Mouse (Mus musculus): ENCODE measurements around the gene St6galnac4. TPM values are rescaled to one million over a fixed set of nuclear protein-coding genes. Genes with fewer than 3 reads are reported as not detected.

Gene St6galnac4
- total RNA-seq, 2 experiments from 2014 or later, result 40.1 to 41.1 TPM

GRCm38 (mm10) chr2:32637778-32638281 lies 50.9 kb downstream of the St6galnac4 start:
- intact Hi-C loops (cut with DNase I), result no loop called here
- peak in 1 of 2 experiments; percentile 40 for DNase-seq (ENCODE audit: low spot score in 2 of 2)

- intact Hi-C loops (cut with DNase I), result no loop called here
- DNase-seq (ENCODE audit: low spot score in 2 of 2), result no peak
Measured at GRCm38 (mm10) chr2:32639632-32640031, 52.7 kb downstream of the St6galnac4 start.

- DNase-seq (ENCODE audit: low spot score in 2 of 2), result no peak
- intact Hi-C loops (cut with DNase I), result no loop called here
Measured at GRCm38 (mm10) chr2:32640550-32641051, 53.7 kb downstream of the St6galnac4 start.

- intact Hi-C loops (cut with DNase I), result no loop called here
- no peak for DNase-seq (ENCODE audit: low spot score in 2 of 2)
Measured at GRCm38 (mm10) chr2:32641810-32642209, 54.9 kb downstream of the St6galnac4 start.

- no peak for DNase-seq (ENCODE audit: low spot score in 2 of 2)
- intact Hi-C loops (cut with DNase I), result no loop called here
Measured at GRCm38 (mm10) chr2:32642813-32643212, 55.9 kb downstream of the St6galnac4 start.

GRCm38 (mm10) chr2:32644083-32644482 lies 57.2 kb downstream of the St6galnac4 start:
- intact Hi-C loops (cut with DNase I), result no loop called here
- no peak for DNase-seq (ENCODE audit: low spot score in 2 of 2)

GRCm38 (mm10) chr2:32644799-32645475 lies 58.0 kb downstream of the St6galnac4 start:
- no peak for DNase-seq (ENCODE audit: low spot score in 2 of 2)
- intact Hi-C loops (cut with DNase I), result no loop called here

- intact Hi-C loops (cut with DNase I), result no loop called here
- no peak for DNase-seq (ENCODE audit: low spot score in 2 of 2)
Measured at GRCm38 (mm10) chr2:32645647-32646046, 58.8 kb downstream of the St6galnac4 start.

- intact Hi-C loops (cut with DNase I), result no loop called here
Measured at GRCm38 (mm10) chr2:32646379-32647056, 59.6 kb downstream of the St6galnac4 start, which contains the start of gene Eng. Gene Eng (plus strand): TSS chr2:32646595.

GRCm38 (mm10) chr2:32647366-32647765 lies 60.5 kb downstream of the St6galnac4 start:
- intact Hi-C loops (cut with DNase I), result no loop called here
- DNase-seq (ENCODE audit: low spot score in 2 of 2), result no peak

More at GRCm38 (mm10) chr2:32646379-32647056, 59.6 kb downstream of the St6galnac4 start, which contains the start of gene Eng:
- no peak for DNase-seq (ENCODE audit: low spot score in 2 of 2)

Other genes starting within 250 kb of the St6galnac4 start
- 10 to 100 TPM; 67.5 to 73.1 TPM for gene Ciz1, start 234.8 kb upstream of the St6galnac4 start, total RNA-seq (2021)
- 1,000 to 10,000 TPM; 1,197 to 1,302 TPM for gene Dnm1, start 233.8 kb upstream of the St6galnac4 start, total RNA-seq (2021)
- 100 to 1,000 TPM; 375 to 446 TPM for gene 1110008P14Rik, start 205.2 kb upstream of the St6galnac4 start, total RNA-seq (2021)
- gene Lcn2, start 198.8 kb upstream of the St6galnac4 start, total RNA-seq (2021), result under 1 TPM; 0.76 to 0.85 TPM
- 10 to 100 TPM; 44.4 to 50.3 TPM for gene Ptges2, start 191.2 kb upstream of the St6galnac4 start, total RNA-seq (2021)
- 1 to 10 TPM; 4.2 TPM for gene Naif1, start 136.6 kb upstream of the St6galnac4 start, total RNA-seq (2021)
- 10 to 100 TPM; 59.0 to 64.8 TPM for gene Slc25a25, start 135.7 kb upstream of the St6galnac4 start, total RNA-seq (2021)
- gene Fam102a, start 51.8 kb upstream of the St6galnac4 start, total RNA-seq (2021), result 10 to 100 TPM; 52.2 to 57.8 TPM
- gene Dpm2, start 16.2 kb upstream of the St6galnac4 start, total RNA-seq (2021), result 10 to 100 TPM; 76.1 to 81.8 TPM
- gene Pip5kl1, start 12.3 kb upstream of the St6galnac4 start, total RNA-seq (2021), result 1 to 10 TPM; 7.5 to 8.3 TPM
- gene 9430097D07Rik, start 11.4 kb upstream of the St6galnac4 start, total RNA-seq (2021), result under 1 TPM; 0.80 to 0.94 TPM
- 100 to 1,000 TPM; 112 to 117 TPM for gene St6galnac6, start 12.6 kb downstream of the St6galnac4 start, total RNA-seq (2021)
- 100 to 1,000 TPM; 157 to 159 TPM for gene Ak1, start 34.7 kb downstream of the St6galnac4 start, total RNA-seq (2021)
- 10 to 100 TPM; 21.9 to 25.0 TPM for gene Eng, start 59.5 kb downstream of the St6galnac4 start, total RNA-seq (2021)
- gene Fpgs, start 117.0 kb downstream of the St6galnac4 start, total RNA-seq (2021), result 1 to 10 TPM; 7.1 to 9.4 TPM
- 100 to 1,000 TPM; 114 to 118 TPM for gene Cdk9, start 126.0 kb downstream of the St6galnac4 start, total RNA-seq (2021)
- 10 to 100 TPM; 27.8 to 30.8 TPM for gene Sh2d3c, start 134.0 kb downstream of the St6galnac4 start, total RNA-seq (2021)
- 1 to 10 TPM; 2.3 to 2.4 TPM for gene 6330409D20Rik, start 153.9 kb downstream of the St6galnac4 start, total RNA-seq (2021)
- 10 to 100 TPM; 29.9 to 31.0 TPM for gene Tor2a, start 170.1 kb downstream of the St6galnac4 start, total RNA-seq (2021)
- gene Ttc16, start 188.5 kb downstream of the St6galnac4 start, total RNA-seq (2021), result under 1 TPM; 0.27 to 0.87 TPM
- 1 to 10 TPM; 7.3 to 8.2 TPM for gene Ptrh1, start 188.7 kb downstream of the St6galnac4 start, total RNA-seq (2021)
- under 1 TPM in 1 of 2 experiments, not detected in 1; 0.62 TPM for gene Cfap157, start 197.3 kb downstream of the St6galnac4 start, total RNA-seq (2021)

All from left cerebral cortex, postnatal 25 days (tissue).